Mouse (Mus musculus) E14TG2a.4 (cell line): ENCODE results near the gene Atp5s.

ENCODE experiments used
- CTCF ChIP-seq: conservative IDR thresholded peaks from 2 replicates; pipeline ENCODE4 v1.5.1; 2014; ENCODE audit warnings: low read length
- NANOG ChIP-seq: IDR thresholded peaks from 2 replicates; pipeline ENCODE4 v1.6.1; 2014; ENCODE audit warnings: borderline replicate concordance, low read length, mixed read lengths
- POU5F1 ChIP-seq: IDR thresholded peaks from 2 replicates; pipeline ENCODE4 v1.6.1; 2014; ENCODE audit warnings: low read length, borderline replicate concordance

DNA sequence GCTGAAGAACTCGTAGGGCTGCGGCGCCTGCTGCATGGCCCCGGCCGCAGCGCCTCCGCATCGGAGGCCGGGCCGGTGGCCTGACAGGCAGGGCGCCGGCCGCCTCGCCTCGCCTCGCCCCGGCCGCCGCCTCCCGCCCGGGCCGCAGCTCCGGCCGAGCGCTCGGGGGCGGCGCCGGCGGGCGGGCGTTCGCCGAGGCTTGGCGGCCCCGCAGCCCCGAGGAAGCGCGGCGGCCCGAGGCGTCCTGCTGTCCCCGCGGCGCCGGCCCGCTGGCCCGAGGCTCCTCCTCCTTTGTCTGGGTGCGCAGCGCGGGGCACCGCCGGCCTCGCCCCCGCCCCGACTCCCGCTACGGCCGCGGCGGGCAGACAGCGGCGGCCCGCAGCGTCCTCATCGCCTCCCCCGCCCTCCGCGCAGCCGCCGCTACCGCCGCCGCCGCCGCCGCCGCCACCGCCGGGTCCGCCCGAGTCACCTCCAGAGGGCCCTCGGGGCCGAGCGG lies 43.1 kb upstream of the Atp5s start, which contains the start of gene Sos2:
- TF ChIP-seq CTCF (no peak), NANOG (no peak), POU5F1 (no peak)
